Mouse (Mus musculus): ENCODE measurements at regions not wholly inside any gene's neighbourhood (a gene's known extent, or its start where the extent isn't known, plus 50 kb on each side); places are given as distances from the start of the nearest gene placed in this dataset.

- Histone ChIP-seq H3K27me3 (ENCODE audit: insufficient read depth, low read length) (no peaks in the 10 kb centered on the region), H3K4me2 (ENCODE audit: low read depth) (no peak overlapping the region), H3K4me1 (ENCODE audit: insufficient read depth) (no peaks in the 10 kb centered on the region; the same call in 1 of the 2 replicates), H3K4me3 (ENCODE audit: low read depth, low read length) (no peak overlapping the region), H3K36me3 (ENCODE audit: insufficient read depth) (no peaks in the 10 kb centered on the region), H3K9ac (no peak overlapping the region), H3K9me3 (ENCODE audit: low read length) (no peaks in the 10 kb centered on the region), H3K27ac (ENCODE audit: low read depth, low read length) (no peak overlapping the region)
- ATAC-seq (no peak), DNase-seq (no peak)
- no peak for TF ChIP-seq CTCF (IDR thresholded peaks at IDR 0.05; ENCODE audit: low read depth)
- 89% methylated on average over 2 of the region's 2 CpGs for WGBS
Observed at GRCm38 (mm10) chr12:35733580-35733979, 191.8 kb upstream of the Agr3 start.

GRCm38 (mm10) chr12:35725910-35726309 lies 191.1 kb upstream of the Ahr start:
- no peak for ATAC-seq
- Histone ChIP-seq H3K36me3 (ENCODE audit: insufficient read depth) (no peaks in the 10 kb centered on the region), H3K4me2 (ENCODE audit: low read depth) (no peak overlapping the region), H3K4me3 (ENCODE audit: low read depth, low read length) (no peak overlapping the region), H3K9me3 (ENCODE audit: low read length) (no peaks in the 10 kb centered on the region), H3K4me1 (ENCODE audit: insufficient read depth) (no peaks in the 10 kb centered on the region), H3K27me3 (ENCODE audit: insufficient read depth, low read length) (no peaks in the 10 kb centered on the region), H3K27ac (ENCODE audit: low read depth, low read length) (no peak overlapping the region), H3K9ac (no peak overlapping the region)
- DNase-seq, result no peak
- WGBS, result 92% methylated on average over 1 of the region's 1 CpGs
- no peak for TF ChIP-seq CTCF (IDR thresholded peaks at IDR 0.05; ENCODE audit: low read depth)

GRCm38 (mm10) chr12:35724132-35724531 lies 189.3 kb upstream of the Ahr start:
- Histone ChIP-seq H3K4me3 (ENCODE audit: low read depth, low read length) (no peak overlapping the region), H3K9me3 (ENCODE audit: low read length) (no peaks in the 10 kb centered on the region), H3K36me3 (ENCODE audit: insufficient read depth) (no peaks in the 10 kb centered on the region), H3K27me3 (ENCODE audit: insufficient read depth, low read length) (no peaks in the 10 kb centered on the region), H3K4me2 (ENCODE audit: low read depth) (no peak overlapping the region), H3K9ac (no peak overlapping the region), H3K4me1 (ENCODE audit: insufficient read depth) (no peaks in the 10 kb centered on the region), H3K27ac (ENCODE audit: low read depth, low read length) (no peak overlapping the region)
- 87% methylated on average over 4 of the region's 4 CpGs for WGBS
- no peak for ATAC-seq
- no peak for TF ChIP-seq CTCF (IDR thresholded peaks at IDR 0.05; ENCODE audit: low read depth)
- DNase-seq, result no peak

- TF ChIP-seq CTCF (IDR thresholded peaks at IDR 0.05; ENCODE audit: low read depth), result no peak
- WGBS, result 92% methylated on average over 4 of the region's 4 CpGs
- DNase-seq (no peak), ATAC-seq (no peak)
- no peaks in the 10 kb centered on the region for H3K36me3 ChIP-seq (ENCODE audit: insufficient read depth)
- H3K4me1 ChIP-seq (ENCODE audit: insufficient read depth), result no peaks in the 10 kb centered on the region
- H3K27me3 ChIP-seq (ENCODE audit: insufficient read depth, low read length), result no peaks in the 10 kb centered on the region
- H3K4me2 ChIP-seq (ENCODE audit: low read depth), result no peak overlapping the region
- no peaks in the 10 kb centered on the region for H3K9me3 ChIP-seq (ENCODE audit: low read length)
- no peak overlapping the region for H3K9ac ChIP-seq
- H3K27ac ChIP-seq (ENCODE audit: low read depth, low read length), result no peak overlapping the region
- no peak overlapping the region for H3K4me3 ChIP-seq (ENCODE audit: low read depth, low read length)
Observed at GRCm38 (mm10) chr12:35712671-35713070, 177.8 kb upstream of the Ahr start.

- no peak overlapping the region for H3K27ac ChIP-seq (ENCODE audit: low read depth, low read length)
- H3K4me1 ChIP-seq (ENCODE audit: insufficient read depth), result no peaks in the 10 kb centered on the region
- no peak overlapping the region for H3K4me2 ChIP-seq (ENCODE audit: low read depth)
- no peak for TF ChIP-seq CTCF (IDR thresholded peaks at IDR 0.05; ENCODE audit: low read depth)
- DNase-seq, result no peak
- ATAC-seq, result no peak
- H3K9me3 ChIP-seq (ENCODE audit: low read length), result no peaks in the 10 kb centered on the region
- H3K36me3 ChIP-seq (ENCODE audit: insufficient read depth), result no peaks in the 10 kb centered on the region
- 93% methylated on average over 6 of the region's 6 CpGs for WGBS
- no peaks in the 10 kb centered on the region for H3K27me3 ChIP-seq (ENCODE audit: insufficient read depth, low read length)
- no peak overlapping the region for H3K9ac ChIP-seq
- no peak overlapping the region for H3K4me3 ChIP-seq (ENCODE audit: low read depth, low read length)
Observed at GRCm38 (mm10) chr12:35711549-35712070, 176.8 kb upstream of the Ahr start.

- no peaks in the 10 kb centered on the region for H3K36me3 ChIP-seq (ENCODE audit: insufficient read depth)
- H3K4me1 ChIP-seq (ENCODE audit: insufficient read depth), result no peaks in the 10 kb centered on the region
- TF ChIP-seq CTCF (IDR thresholded peaks at IDR 0.05; ENCODE audit: low read depth), result no peak
- WGBS, result 79% methylated on average over 5 of the region's 5 CpGs
- no peaks in the 10 kb centered on the region for H3K27me3 ChIP-seq (ENCODE audit: insufficient read depth, low read length)
- no peak overlapping the region for H3K4me2 ChIP-seq (ENCODE audit: low read depth)
- H3K9me3 ChIP-seq (ENCODE audit: low read length), result no peaks in the 10 kb centered on the region
- no peak overlapping the region for H3K4me3 ChIP-seq (ENCODE audit: low read depth, low read length)
- DNase-seq (no peak), ATAC-seq (no peak)
- H3K27ac ChIP-seq (ENCODE audit: low read depth, low read length), result no peak overlapping the region
- H3K9ac ChIP-seq, result no peak overlapping the region
Observed at GRCm38 (mm10) chr12:35710323-35710722, 175.5 kb upstream of the Ahr start.

GRCm38 (mm10) chr12:35703479-35703878 lies 168.6 kb upstream of the Ahr start:
- Histone ChIP-seq H3K27ac (ENCODE audit: low read depth, low read length) (no peak overlapping the region), H3K27me3 (ENCODE audit: insufficient read depth, low read length) (no peaks in the 10 kb centered on the region), H3K9me3 (ENCODE audit: low read length) (no peaks in the 10 kb centered on the region), H3K36me3 (ENCODE audit: insufficient read depth) (no peaks in the 10 kb centered on the region), H3K9ac (no peak overlapping the region), H3K4me1 (ENCODE audit: insufficient read depth) (no peaks in the 10 kb centered on the region), H3K4me3 (ENCODE audit: low read depth, low read length) (no peak overlapping the region), H3K4me2 (ENCODE audit: low read depth) (no peak overlapping the region)
- ATAC-seq (no peak), DNase-seq (no peak)
- TF ChIP-seq CTCF (IDR thresholded peaks at IDR 0.05; ENCODE audit: low read depth), result no peak
- 93% methylated on average over 2 of the region's 2 CpGs for WGBS

GRCm38 (mm10) chr12:35702674-35703073 lies 167.8 kb upstream of the Ahr start:
- Histone ChIP-seq H3K27me3 (ENCODE audit: insufficient read depth, low read length) (no peaks in the 10 kb centered on the region), H3K4me3 (ENCODE audit: low read depth, low read length) (no peak overlapping the region), H3K9ac (no peak overlapping the region), H3K9me3 (ENCODE audit: low read length) (no peaks in the 10 kb centered on the region), H3K36me3 (ENCODE audit: insufficient read depth) (no peaks in the 10 kb centered on the region), H3K4me1 (ENCODE audit: insufficient read depth) (no peaks in the 10 kb centered on the region), H3K27ac (ENCODE audit: low read depth, low read length) (no peak overlapping the region), H3K4me2 (ENCODE audit: low read depth) (no peak overlapping the region)
- WGBS, result 79% methylated on average over 7 of the region's 7 CpGs
- ATAC-seq (no peak), DNase-seq (no peak)
- no peak for TF ChIP-seq CTCF (IDR thresholded peaks at IDR 0.05; ENCODE audit: low read depth)
